Mouse (Mus musculus): ENCODE measurements around the gene Mex3b. TPM values are rescaled to one million over a fixed set of nuclear protein-coding genes. Genes with fewer than 3 reads are reported as not detected.

The Mex3b gene
- polyA plus RNA-seq, 1 experiment, result not detected

GRCm38 (mm10) chr7:82876551-82876950 lies 9.4 kb downstream of the Mex3b start:
- whole genome bisulfite sequencing, result 80% methylated on average over 5 of the region's 5 CpGs
- no peaks in the 10 kb centered on the region for H3K4me1 ChIP-seq (ENCODE audit: control insufficient read depth, insufficient read depth, low read length)
- TF ChIP-seq POLR2A (IDR thresholded peaks at IDR 0.05; ENCODE audit: insufficient read depth, low read depth, low read length) (no peak), CTCF (IDR thresholded peaks at IDR 0.05; ENCODE audit: insufficient read depth, low read depth, low read length) (no peak)
- H3K4me3 ChIP-seq (ENCODE audit: insufficient read depth, low read depth, low read length), result no peak overlapping the region
- no peak overlapping the region for H3K27ac ChIP-seq (ENCODE audit: insufficient read depth, low read depth, low read length)

- Histone ChIP-seq H3K27ac (ENCODE audit: insufficient read depth, low read depth, low read length) (no peak overlapping the region), H3K4me1 (ENCODE audit: control insufficient read depth, insufficient read depth, low read length) (no peaks in the 10 kb centered on the region), H3K4me3 (ENCODE audit: insufficient read depth, low read depth, low read length) (no peak overlapping the region)
- 94% methylated on average over 5 of the region's 5 CpGs for WGBS
- no peak for TF ChIP-seq CTCF (IDR thresholded peaks at IDR 0.05; ENCODE audit: insufficient read depth, low read depth, low read length)
- no peak for TF ChIP-seq POLR2A (IDR thresholded peaks at IDR 0.05; ENCODE audit: insufficient read depth, low read depth, low read length)
Observed at GRCm38 (mm10) chr7:82880016-82880415, 12.9 kb downstream of the Mex3b start.

GRCm38 (mm10) chr7:82880700-82881099 lies 13.6 kb downstream of the Mex3b start:
- WGBS, result 91% methylated on average over 5 of the region's 5 CpGs
- H3K27ac ChIP-seq (ENCODE audit: insufficient read depth, low read depth, low read length), result no peak overlapping the region
- TF ChIP-seq CTCF (IDR thresholded peaks at IDR 0.05; ENCODE audit: insufficient read depth, low read depth, low read length) (no peak), POLR2A (IDR thresholded peaks at IDR 0.05; ENCODE audit: insufficient read depth, low read depth, low read length) (no peak)
- H3K4me3 ChIP-seq (ENCODE audit: insufficient read depth, low read depth, low read length), result no peak overlapping the region
- no peaks in the 10 kb centered on the region for H3K4me1 ChIP-seq (ENCODE audit: control insufficient read depth, insufficient read depth, low read length)

GRCm38 (mm10) chr7:82890317-82890850 lies 23.3 kb downstream of the Mex3b start:
- 93% methylated on average over 6 of the region's 6 CpGs for WGBS
- H3K27ac ChIP-seq (ENCODE audit: insufficient read depth, low read depth, low read length), result no peak overlapping the region
- no peak overlapping the region for H3K4me3 ChIP-seq (ENCODE audit: insufficient read depth, low read depth, low read length)
- no peaks in the 10 kb centered on the region for H3K4me1 ChIP-seq (ENCODE audit: control insufficient read depth, insufficient read depth, low read length)
- TF ChIP-seq CTCF (IDR thresholded peaks at IDR 0.05; ENCODE audit: insufficient read depth, low read depth, low read length) (no peak), POLR2A (IDR thresholded peaks at IDR 0.05; ENCODE audit: insufficient read depth, low read depth, low read length) (no peak)

GRCm38 (mm10) chr7:82890875-82891515 lies 23.9 kb downstream of the Mex3b start:
- Histone ChIP-seq H3K4me1 (ENCODE audit: control insufficient read depth, insufficient read depth, low read length) (peaks cover 3% of the 10 kb centered on the region; the same call in 1 of the 2 replicates), H3K4me3 (ENCODE audit: insufficient read depth, low read depth, low read length) (no peak overlapping the region), H3K27ac (ENCODE audit: insufficient read depth, low read depth, low read length) (no peak overlapping the region)
- TF ChIP-seq POLR2A (IDR thresholded peaks at IDR 0.05; ENCODE audit: insufficient read depth, low read depth, low read length), result no peak
- no peak for TF ChIP-seq CTCF (IDR thresholded peaks at IDR 0.05; ENCODE audit: insufficient read depth, low read depth, low read length)
- 31% methylated on average over 1 of the region's 1 CpGs for WGBS

- peaks cover 3% of the 10 kb centered on the region; the same call in 1 of the 2 replicates for H3K4me1 ChIP-seq (ENCODE audit: control insufficient read depth, insufficient read depth, low read length)
- TF ChIP-seq POLR2A (IDR thresholded peaks at IDR 0.05; ENCODE audit: insufficient read depth, low read depth, low read length) (no peak), CTCF (IDR thresholded peaks at IDR 0.05; ENCODE audit: insufficient read depth, low read depth, low read length) (no peak)
- H3K4me3 ChIP-seq (ENCODE audit: insufficient read depth, low read depth, low read length), result no peak overlapping the region
- H3K27ac ChIP-seq (ENCODE audit: insufficient read depth, low read depth, low read length), result no peak overlapping the region
- 83% methylated on average over 1 of the region's 1 CpGs for WGBS
Observed at GRCm38 (mm10) chr7:82894366-82894765, 27.2 kb downstream of the Mex3b start.

GRCm38 (mm10) chr7:82895606-82896005 lies 28.5 kb downstream of the Mex3b start:
- WGBS, result 70% methylated on average over 2 of the region's 2 CpGs
- TF ChIP-seq CTCF (IDR thresholded peaks at IDR 0.05; ENCODE audit: insufficient read depth, low read depth, low read length) (no peak), POLR2A (IDR thresholded peaks at IDR 0.05; ENCODE audit: insufficient read depth, low read depth, low read length) (no peak)
- H3K4me3 ChIP-seq (ENCODE audit: insufficient read depth, low read depth, low read length), result no peak overlapping the region
- peaks cover 3% of the 10 kb centered on the region; the same call in 1 of the 2 replicates for H3K4me1 ChIP-seq (ENCODE audit: control insufficient read depth, insufficient read depth, low read length)
- no peak overlapping the region for H3K27ac ChIP-seq (ENCODE audit: insufficient read depth, low read depth, low read length)

GRCm38 (mm10) chr7:82896750-82897149 lies 29.6 kb downstream of the Mex3b start:
- 52% methylated on average over 3 of the region's 3 CpGs for WGBS
- Histone ChIP-seq H3K27ac (ENCODE audit: insufficient read depth, low read depth, low read length) (no peak overlapping the region), H3K4me3 (ENCODE audit: insufficient read depth, low read depth, low read length) (no peak overlapping the region), H3K4me1 (ENCODE audit: control insufficient read depth, insufficient read depth, low read length) (peaks cover 3% of the 10 kb centered on the region; the same call in 1 of the 2 replicates)
- TF ChIP-seq POLR2A (IDR thresholded peaks at IDR 0.05; ENCODE audit: insufficient read depth, low read depth, low read length) (no peak), CTCF (IDR thresholded peaks at IDR 0.05; ENCODE audit: insufficient read depth, low read depth, low read length) (no peak)

GRCm38 (mm10) chr7:82899459-82900297 lies 32.5 kb downstream of the Mex3b start:
- TF ChIP-seq POLR2A (IDR thresholded peaks at IDR 0.05; ENCODE audit: insufficient read depth, low read depth, low read length), result no peak
- no peak for TF ChIP-seq CTCF (IDR thresholded peaks at IDR 0.05; ENCODE audit: insufficient read depth, low read depth, low read length)
- no peak overlapping the region for H3K27ac ChIP-seq (ENCODE audit: insufficient read depth, low read depth, low read length)
- H3K4me1 ChIP-seq (ENCODE audit: control insufficient read depth, insufficient read depth, low read length), result peaks cover 5% of the 10 kb centered on the region; the same call in 1 of the 2 replicates
- 92% methylated on average over 8 of the region's 8 CpGs for WGBS
- no peak overlapping the region for H3K4me3 ChIP-seq (ENCODE audit: insufficient read depth, low read depth, low read length)
